Mouse (Mus musculus): ENCODE measurements around the gene Tent2. TPM values are rescaled to one million over a fixed set of nuclear protein-coding genes. Genes with fewer than 3 reads are reported as not detected.

Gene Tent2
- polyA plus RNA-seq, 1 experiment = 6.3 TPM

- Histone ChIP-seq H3K27me3 (ENCODE audit: control insufficient read depth, insufficient read depth, insufficient read length) (no peaks in the 10 kb centered on the region), H3K36me3 (ENCODE audit: control insufficient read depth, insufficient read depth) (peaks cover 42% of the 10 kb centered on the region), H3K4me2 (ENCODE audit: low read depth) (no peak overlapping the region), H3ac (ENCODE audit: control insufficient read depth, insufficient read length) (no peak overlapping the region), H3K4me3 (no peak overlapping the region), H3K79me2 (ENCODE audit: control insufficient read depth, insufficient read depth) (no peaks in the 10 kb centered on the region)
- TF ChIP-seq MYOG (IDR thresholded peaks at IDR 0.05; ENCODE audit: control insufficient read depth in 1 of 3, insufficient read depth in 1 of 3, insufficient read length in 2 of 3, low read depth in 2 of 3) = no peak
- TF ChIP-seq SRF (IDR thresholded peaks at IDR 0.05; ENCODE audit: control insufficient read depth, insufficient read length, low read depth) = no peak
- no peak for TF ChIP-seq CEBPB (IDR thresholded peaks at IDR 0.05; ENCODE audit: insufficient read depth, poor library complexity, severe bottlenecking)
- no peak for TF ChIP-seq E2F4 (IDR thresholded peaks at IDR 0.05; ENCODE audit: insufficient read depth)
- TF ChIP-seq TCF12 (IDR thresholded peaks at IDR 0.05; ENCODE audit: insufficient read depth, poor library complexity, severe bottlenecking) = no peak
- TF ChIP-seq POLR2AphosphoS2 (IDR thresholded peaks at IDR 0.05; ENCODE audit: insufficient read length, low read depth) = no peak
- TF ChIP-seq MAX (IDR thresholded peaks at IDR 0.05; ENCODE audit: low read depth) = no peak
- TF ChIP-seq USF1 (IDR thresholded peaks at IDR 0.05; ENCODE audit: low read depth) = no peak
- no peak for TF ChIP-seq MYOD1 (IDR thresholded peaks at IDR 0.05; ENCODE audit: control insufficient read depth in 1 of 3, insufficient read length in 2 of 3, low read depth in 2 of 3)
- TF ChIP-seq POLR2A (IDR thresholded peaks at IDR 0.05; ENCODE audit: insufficient read length, low read depth) = no peak
- no peak for TF ChIP-seq REST (IDR thresholded peaks at IDR 0.05; ENCODE audit: insufficient read depth, insufficient read length)
- TF ChIP-seq TCF3 (IDR thresholded peaks at IDR 0.05; ENCODE audit: insufficient read length, low read depth) = no peak
These were observed 38.9 kb downstream of the Tent2 start for GRCm38 (mm10) chr13:93153280-93153679.

GRCm38 (mm10) chr13:93144336-93145167 is 47.6 kb downstream of the Tent2 start, which contains the start of gene Cmya5:
Gene Cmya5 (minus strand): TSS chr13:93144724.
- TF ChIP-seq TCF12 (IDR thresholded peaks at IDR 0.05; ENCODE audit: insufficient read depth, poor library complexity, severe bottlenecking) = no peak
- TF ChIP-seq POLR2AphosphoS2 (IDR thresholded peaks at IDR 0.05; ENCODE audit: insufficient read length, low read depth) = peak; percentile 34
- TF ChIP-seq POLR2A (IDR thresholded peaks at IDR 0.05; ENCODE audit: insufficient read length, low read depth) = peak; percentile 17
- Histone ChIP-seq H3ac (ENCODE audit: control insufficient read depth, insufficient read length) (no peak within 1 kb of the TSS), H3K4me2 (ENCODE audit: low read depth) (no peak within 1 kb of the TSS), H3K36me3 (ENCODE audit: control insufficient read depth, insufficient read depth) (peaks cover 5% of the 10 kb centered on the region), H3K27me3 (ENCODE audit: control insufficient read depth, insufficient read depth, insufficient read length) (no peaks in the 10 kb centered on the region), H3K4me3 (no peak within 1 kb of the TSS), H3K79me2 (ENCODE audit: control insufficient read depth, insufficient read depth) (no peaks in the 10 kb centered on the region)

GRCm38 (mm10) chr13:93143819-93144283 is 48.3 kb downstream of the Tent2 start:
- H3K4me3 ChIP-seq = no peak overlapping the region
- TF ChIP-seq POLR2AphosphoS2 (IDR thresholded peaks at IDR 0.05; ENCODE audit: insufficient read length, low read depth) = no peak
- TF ChIP-seq E2F4 (IDR thresholded peaks at IDR 0.05; ENCODE audit: insufficient read depth) = no peak
- no peak for TF ChIP-seq SRF (IDR thresholded peaks at IDR 0.05; ENCODE audit: control insufficient read depth, insufficient read length, low read depth)

GRCm38 (mm10) chr13:93141184-93141583 is 51.0 kb downstream of the Tent2 start:
- no peak overlapping the region for H3K4me3 ChIP-seq
- TF ChIP-seq MYOG (IDR thresholded peaks at IDR 0.05; ENCODE audit: control insufficient read depth in 1 of 3, insufficient read depth in 1 of 3, insufficient read length in 2 of 3, low read depth in 2 of 3) = no peak
- no peak for TF ChIP-seq E2F4 (IDR thresholded peaks at IDR 0.05; ENCODE audit: insufficient read depth)
- no peak for TF ChIP-seq SRF (IDR thresholded peaks at IDR 0.05; ENCODE audit: control insufficient read depth, insufficient read length, low read depth)
- no peak for TF ChIP-seq CEBPB (IDR thresholded peaks at IDR 0.05; ENCODE audit: insufficient read depth, poor library complexity, severe bottlenecking)
- no peak for TF ChIP-seq POLR2A (IDR thresholded peaks at IDR 0.05; ENCODE audit: insufficient read length, low read depth)
- TF ChIP-seq USF1 (IDR thresholded peaks at IDR 0.05; ENCODE audit: low read depth) = no peak
- no peak for TF ChIP-seq POLR2AphosphoS2 (IDR thresholded peaks at IDR 0.05; ENCODE audit: insufficient read length, low read depth)
- no peak for TF ChIP-seq MYOD1 (IDR thresholded peaks at IDR 0.05; ENCODE audit: control insufficient read depth in 1 of 3, insufficient read length in 2 of 3, low read depth in 2 of 3)
- no peak for TF ChIP-seq MAX (IDR thresholded peaks at IDR 0.05; ENCODE audit: low read depth)
- TF ChIP-seq TCF12 (IDR thresholded peaks at IDR 0.05; ENCODE audit: insufficient read depth, poor library complexity, severe bottlenecking) = no peak
- TF ChIP-seq TCF3 (IDR thresholded peaks at IDR 0.05; ENCODE audit: insufficient read length, low read depth) = no peak
- TF ChIP-seq REST (IDR thresholded peaks at IDR 0.05; ENCODE audit: insufficient read depth, insufficient read length) = no peak
- H3K79me2 ChIP-seq (ENCODE audit: control insufficient read depth, insufficient read depth) = no peaks in the 10 kb centered on the region
- no peak overlapping the region for H3ac ChIP-seq (ENCODE audit: control insufficient read depth, insufficient read length)
- no peaks in the 10 kb centered on the region for H3K27me3 ChIP-seq (ENCODE audit: control insufficient read depth, insufficient read depth, insufficient read length)
- no peak overlapping the region for H3K4me2 ChIP-seq (ENCODE audit: low read depth)
- H3K36me3 ChIP-seq (ENCODE audit: control insufficient read depth, insufficient read depth) = no peaks in the 10 kb centered on the region

More at GRCm38 (mm10) chr13:93143819-93144283, 48.3 kb downstream of the Tent2 start:
- Histone ChIP-seq H3K36me3 (ENCODE audit: control insufficient read depth, insufficient read depth) (peaks cover 5% of the 10 kb centered on the region), H3K27me3 (ENCODE audit: control insufficient read depth, insufficient read depth, insufficient read length) (no peaks in the 10 kb centered on the region), H3K4me2 (ENCODE audit: low read depth) (no peak overlapping the region), H3ac (ENCODE audit: control insufficient read depth, insufficient read length) (no peak overlapping the region), H3K79me2 (ENCODE audit: control insufficient read depth, insufficient read depth) (no peaks in the 10 kb centered on the region)

GRCm38 (mm10) chr13:93138059-93138458 is 54.1 kb downstream of the Tent2 start:
- H3K27me3 ChIP-seq (ENCODE audit: control insufficient read depth, insufficient read depth, insufficient read length) = no peaks in the 10 kb centered on the region
- no peak overlapping the region for H3K4me3 ChIP-seq
- TF ChIP-seq MYOD1 (IDR thresholded peaks at IDR 0.05; ENCODE audit: control insufficient read depth in 1 of 3, insufficient read length in 2 of 3, low read depth in 2 of 3) (no peak), POLR2A (IDR thresholded peaks at IDR 0.05; ENCODE audit: insufficient read length, low read depth) (no peak), POLR2AphosphoS2 (IDR thresholded peaks at IDR 0.05; ENCODE audit: insufficient read length, low read depth) (no peak), USF1 (IDR thresholded peaks at IDR 0.05; ENCODE audit: low read depth) (no peak), MYOG (IDR thresholded peaks at IDR 0.05; ENCODE audit: control insufficient read depth in 1 of 3, insufficient read depth in 1 of 3, insufficient read length in 2 of 3, low read depth in 2 of 3) (no peak), TCF3 (IDR thresholded peaks at IDR 0.05; ENCODE audit: insufficient read length, low read depth) (no peak), REST (IDR thresholded peaks at IDR 0.05; ENCODE audit: insufficient read depth, insufficient read length) (no peak), E2F4 (IDR thresholded peaks at IDR 0.05; ENCODE audit: insufficient read depth) (no peak), TCF12 (IDR thresholded peaks at IDR 0.05; ENCODE audit: insufficient read depth, poor library complexity, severe bottlenecking) (no peak), CEBPB (IDR thresholded peaks at IDR 0.05; ENCODE audit: insufficient read depth, poor library complexity, severe bottlenecking) (no peak), MAX (IDR thresholded peaks at IDR 0.05; ENCODE audit: low read depth) (no peak), SRF (IDR thresholded peaks at IDR 0.05; ENCODE audit: control insufficient read depth, insufficient read length, low read depth) (no peak)
- H3K79me2 ChIP-seq (ENCODE audit: control insufficient read depth, insufficient read depth) = no peaks in the 10 kb centered on the region
- no peak overlapping the region for H3K4me2 ChIP-seq (ENCODE audit: low read depth)
- no peak overlapping the region for H3ac ChIP-seq (ENCODE audit: control insufficient read depth, insufficient read length)
- no peaks in the 10 kb centered on the region for H3K36me3 ChIP-seq (ENCODE audit: control insufficient read depth, insufficient read depth)

Measured in myocyte (in vitro differentiated cells).